Mouse (Mus musculus) lung, embryonic 14.5 days (tissue): ENCODE results near the gene Retreg2. TPM values are rescaled to one million over a fixed set of nuclear protein-coding genes. Genes with fewer than 3 reads are reported as not detected.

Experiments
- ATAC-seq: fragments of 200-750 bp; cut with Nextera tagmentation; 2 replicates; pipeline ENCODE4 v1.8.0; 2017; ENCODE audit warnings: mild to moderate bottlenecking, moderate TSS enrichment, moderate library complexity; ENCODE audit not compliant: insufficient read depth
- DNase-seq: peaks from one replicate; pipeline ENCODE4 v3.0.0-alpha.2; 2015
- H3K27ac ChIP-seq: fragments of 300-500 bp; sonication (generic); 2 replicates; pipeline ENCODE4 v1.5.1; 2014; ENCODE audit warnings: low read depth, mild to moderate bottlenecking, moderate library complexity
- H3K27me3 ChIP-seq: fragments of 300-500 bp; sonication (generic); 2 replicates; pipeline ENCODE4 v1.6.1; 2014; ENCODE audit warnings: low read length, control low read depth; ENCODE audit not compliant: insufficient read depth
- H3K36me3 ChIP-seq: fragments of 300-500 bp; sonication (generic); 2 replicates; pipeline ENCODE4 v1.6.1; 2014; ENCODE audit warnings: control low read depth; ENCODE audit not compliant: insufficient read depth
- H3K4me1 ChIP-seq: fragments of 300-500 bp; sonication (generic); 2 replicates; pipeline ENCODE4 v1.6.1; 2014; ENCODE audit warnings: antibody characterized with exemption, control low read depth; ENCODE audit not compliant: insufficient read depth
- H3K4me2 ChIP-seq: fragments of 300-500 bp; sonication (generic); 2 replicates; pipeline ENCODE4 v1.6.1; 2014; ENCODE audit warnings: mild to moderate bottlenecking
- H3K4me3 ChIP-seq: fragments of 300-500 bp; sonication (generic); 2 replicates; pipeline ENCODE4 v1.5.1; 2014; ENCODE audit warnings: low read depth, low read length
- H3K9ac ChIP-seq: fragments of 300-500 bp; sonication (generic); 2 replicates; pipeline ENCODE4 v1.6.1; 2014
- H3K9me3 ChIP-seq: fragments of 300-500 bp; sonication (generic); 2 replicates; pipeline ENCODE4 v1.6.1; 2016; ENCODE audit warnings: low read depth, low read length, control low read depth
- CTCF ChIP-seq: IDR thresholded peaks from 2 replicates; pipeline ENCODE4 v1.5.1; 2016; ENCODE audit warnings: antibody characterized with exemption, low read depth
- WGBS: fragments of 180-500 bp; shearing (Covaris S2); extraction: QIAGEN DNeasy Blood & Tissue Kit; methylation state at CpG from one replicate; pipeline ENCODE4 v1.1.7; 2014; 5-methylcytosine and 5-hydroxymethylcytosine counted together
- polyA plus RNA-seq: library from polyadenylated mRNA; unstranded; fragments of >200 nt; fragmentation: Nextera tagmentation; extraction: Ambion mirVana; gene quantifications from 2 replicates; pipeline ENCODE4 v1.2.1, GENCODE M21; 2014

The Retreg2 gene
- polyA plus RNA-seq, 1 experiment from 2014 or later, result 55.2 TPM

DNA sequence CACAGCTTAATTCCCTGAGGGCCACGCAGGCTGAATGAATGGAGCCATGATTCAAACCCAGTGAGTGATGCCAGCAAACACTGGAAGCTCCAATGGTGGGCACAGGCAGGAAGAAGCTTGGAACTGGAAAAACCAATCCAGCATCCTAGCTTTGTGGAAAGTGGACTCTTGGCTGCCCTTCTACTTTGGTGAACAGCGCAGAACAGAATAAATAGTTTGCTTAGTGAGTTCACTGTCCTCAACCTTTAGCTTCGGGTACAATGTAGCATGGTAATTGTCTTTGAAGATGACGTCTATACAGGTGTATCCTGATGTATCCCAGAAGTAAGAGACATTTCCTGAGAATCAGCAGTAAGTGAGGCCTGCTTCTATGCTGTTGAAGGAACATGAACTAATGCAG, 6.1 kb downstream of the Retreg2 start:
- no peak overlapping the region for H3K4me2 ChIP-seq

DNA sequence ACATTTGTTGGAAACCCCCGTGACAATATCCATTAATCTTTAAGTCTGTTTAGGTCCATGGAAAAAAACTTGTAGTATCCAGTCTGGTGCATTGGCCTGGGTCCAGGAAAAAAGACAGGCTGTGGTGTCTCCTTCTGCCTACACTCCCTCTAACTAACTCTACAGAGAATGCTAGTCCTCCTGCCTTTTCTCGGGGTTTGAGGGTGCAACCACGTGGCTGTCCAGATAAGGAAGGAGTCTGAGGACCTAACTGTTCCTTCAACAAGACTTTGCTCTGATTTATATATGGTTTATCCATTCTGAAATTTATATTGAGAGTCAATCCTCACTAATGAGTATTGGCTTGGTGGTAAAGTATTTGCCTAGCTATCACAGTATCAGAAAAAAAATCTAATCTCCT, 13.3 kb downstream of the Retreg2 start:
- Histone ChIP-seq H3K4me2 (no peak overlapping the region), H3K9ac (no peak overlapping the region), H3K27me3 (no peaks in the 10 kb centered on the region), H3K4me3 (no peak overlapping the region), H3K4me1 (no peaks in the 10 kb centered on the region), H3K36me3 (no peaks in the 10 kb centered on the region), H3K27ac (no peak overlapping the region), H3K9me3 (no peaks in the 10 kb centered on the region)
- ATAC-seq, result no peak
- no peak for TF ChIP-seq CTCF
- no peak for DNase-seq
- WGBS, result 32% methylated on average over 3 of the region's 3 CpGs

More for the DNA sequence above, 6.1 kb downstream of the Retreg2 start:
- TF ChIP-seq CTCF, result no peak
- H3K9ac ChIP-seq, result no peak overlapping the region
- ATAC-seq (no peak), DNase-seq (no peak)
- no peak overlapping the region for H3K4me3 ChIP-seq
- peaks cover 51% of the 10 kb centered on the region for H3K36me3 ChIP-seq
- no peak overlapping the region for H3K27ac ChIP-seq
- H3K9me3 ChIP-seq, result no peaks in the 10 kb centered on the region
- no peaks in the 10 kb centered on the region for H3K4me1 ChIP-seq
- no peaks in the 10 kb centered on the region for H3K27me3 ChIP-seq
- WGBS, result 81% methylated on average over 4 of the region's 4 CpGs

DNA sequence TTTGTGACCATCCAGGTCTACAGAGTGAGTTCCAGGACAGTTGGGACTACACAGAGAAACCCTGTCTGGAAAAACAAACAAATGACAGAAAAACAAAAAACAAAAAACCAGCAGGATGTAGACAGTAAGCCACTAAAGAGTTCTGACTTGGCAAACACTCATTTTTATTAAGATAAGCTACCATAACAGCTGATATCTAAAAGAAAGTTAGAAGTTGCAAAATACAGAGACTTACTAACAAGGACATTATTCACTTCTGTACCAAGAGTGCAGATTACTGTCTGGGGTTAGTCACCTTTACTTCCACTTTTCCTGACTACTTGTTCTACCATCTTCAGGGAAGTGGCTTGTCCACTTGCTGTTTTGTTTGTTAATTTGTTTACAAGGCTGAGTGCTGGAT, 16.4 kb downstream of the Retreg2 start:
- no peaks in the 10 kb centered on the region for H3K36me3 ChIP-seq
- no peak overlapping the region for H3K4me3 ChIP-seq
- no peak for TF ChIP-seq CTCF
- no peak overlapping the region for H3K27ac ChIP-seq
- ATAC-seq (no peak), DNase-seq (no peak)
- H3K9ac ChIP-seq, result no peak overlapping the region
- H3K9me3 ChIP-seq, result no peaks in the 10 kb centered on the region
- H3K27me3 ChIP-seq, result no peaks in the 10 kb centered on the region
- no peak overlapping the region for H3K4me2 ChIP-seq
- H3K4me1 ChIP-seq, result no peaks in the 10 kb centered on the region

DNA sequence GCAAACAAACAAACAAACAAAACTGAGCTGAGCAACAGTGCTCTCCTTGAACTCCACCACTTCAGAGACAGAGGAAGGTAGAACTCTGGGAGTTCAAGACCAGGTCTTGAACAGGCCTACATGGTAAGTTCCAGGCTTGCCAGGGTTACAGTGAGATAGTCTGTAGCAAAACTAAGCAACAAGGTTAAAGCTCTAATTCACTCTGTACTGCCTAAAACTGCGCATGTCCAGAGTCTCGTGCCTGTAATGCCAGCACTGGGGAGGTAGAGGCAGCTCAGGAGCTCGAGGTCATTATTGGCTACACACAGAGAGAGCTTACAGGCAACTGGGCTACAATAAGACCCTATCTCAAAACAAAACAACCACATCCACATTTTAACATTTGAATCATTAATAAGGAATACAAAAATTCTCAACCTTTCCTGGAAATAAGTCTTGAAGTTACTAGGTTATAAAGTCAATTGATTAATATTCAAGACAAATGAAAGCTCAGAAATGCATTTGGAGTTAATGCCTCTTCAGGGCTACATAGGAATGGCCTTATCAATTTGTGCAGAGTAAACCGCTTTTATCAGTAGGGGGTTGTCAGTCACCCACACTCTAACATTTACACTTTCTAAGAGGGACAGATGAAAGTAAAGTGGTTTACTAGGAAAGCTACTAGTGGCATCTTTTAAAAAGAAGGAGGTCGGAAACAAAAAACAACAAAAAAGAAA, 17.1 kb downstream of the Retreg2 start:
- no peak for DNase-seq
- WGBS, result 47% methylated on average over 5 of the region's 5 CpGs
- Histone ChIP-seq H3K4me3 (no peak overlapping the region), H3K27me3 (no peaks in the 10 kb centered on the region), H3K27ac (no peak overlapping the region), H3K36me3 (no peaks in the 10 kb centered on the region), H3K4me1 (no peaks in the 10 kb centered on the region), H3K4me2 (no peak overlapping the region), H3K9me3 (no peaks in the 10 kb centered on the region), H3K9ac (no peak overlapping the region)
- no peak for ATAC-seq
- TF ChIP-seq CTCF, result no peak

DNA sequence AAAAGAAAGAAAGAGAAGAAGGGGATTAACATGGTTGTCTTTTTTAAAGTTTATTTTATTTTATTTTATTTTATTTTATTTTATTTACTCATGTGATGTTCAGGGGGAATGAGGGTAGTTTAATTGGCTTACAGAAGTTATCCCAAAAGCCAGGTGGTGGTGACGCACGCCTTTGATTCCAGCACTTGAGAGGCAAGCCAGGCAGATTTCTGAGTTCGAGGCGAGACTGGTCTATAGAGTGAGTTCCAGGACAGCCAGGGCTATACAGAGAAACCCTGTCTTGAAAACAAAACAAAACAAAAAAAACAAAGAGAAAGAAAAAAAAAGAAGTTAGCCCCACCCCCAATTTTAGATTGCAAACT, 17.7 kb downstream of the Retreg2 start:
- no peaks in the 10 kb centered on the region for H3K4me1 ChIP-seq
- no peak overlapping the region for H3K27ac ChIP-seq
- DNase-seq, result no peak
- H3K4me2 ChIP-seq, result no peak overlapping the region
- no peak for TF ChIP-seq CTCF
- WGBS, result 68% methylated on average over 4 of the region's 4 CpGs
- H3K9ac ChIP-seq, result no peak overlapping the region
- no peaks in the 10 kb centered on the region for H3K27me3 ChIP-seq
- no peaks in the 10 kb centered on the region for H3K36me3 ChIP-seq
- ATAC-seq, result no peak
- H3K9me3 ChIP-seq, result no peaks in the 10 kb centered on the region
- H3K4me3 ChIP-seq, result no peak overlapping the region

DNA sequence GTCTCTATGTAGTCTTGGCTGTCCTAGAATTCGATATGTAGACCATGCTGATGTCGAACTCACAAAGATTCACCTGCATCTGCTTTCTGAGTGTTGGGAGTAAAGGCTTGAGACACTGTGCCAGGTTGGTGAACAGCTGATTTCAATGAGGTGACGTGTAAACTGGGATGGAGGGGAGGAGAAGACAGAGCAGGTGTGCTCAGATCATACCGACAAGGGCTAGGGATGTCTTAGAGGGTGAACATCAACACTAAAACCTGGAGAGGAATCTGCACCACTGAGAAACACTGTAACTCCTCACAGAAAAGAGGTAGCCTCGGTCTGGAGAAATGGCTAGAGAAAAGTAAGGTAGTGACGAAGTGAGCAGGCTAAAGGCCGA, 25.5 kb downstream of the Retreg2 start:
- ATAC-seq (no peak), DNase-seq (no peak)
- peaks cover 31% of the 10 kb centered on the region for H3K36me3 ChIP-seq
- peak overlapping the region; percentile 60 for H3K9ac ChIP-seq
- 9% methylated on average over 7 of the region's 7 CpGs for WGBS
- peaks cover 4% of the 10 kb centered on the region; the same call in 1 of the 2 replicates for H3K4me1 ChIP-seq
- H3K27me3 ChIP-seq, result no peaks in the 10 kb centered on the region
- H3K4me2 ChIP-seq, result peak overlapping the region; percentile 83
- H3K4me3 ChIP-seq, result peak overlapping the region; percentile 77
- no peak for TF ChIP-seq CTCF
- H3K9me3 ChIP-seq, result no peaks in the 10 kb centered on the region
- peak overlapping the region; percentile 80 for H3K27ac ChIP-seq

DNA sequence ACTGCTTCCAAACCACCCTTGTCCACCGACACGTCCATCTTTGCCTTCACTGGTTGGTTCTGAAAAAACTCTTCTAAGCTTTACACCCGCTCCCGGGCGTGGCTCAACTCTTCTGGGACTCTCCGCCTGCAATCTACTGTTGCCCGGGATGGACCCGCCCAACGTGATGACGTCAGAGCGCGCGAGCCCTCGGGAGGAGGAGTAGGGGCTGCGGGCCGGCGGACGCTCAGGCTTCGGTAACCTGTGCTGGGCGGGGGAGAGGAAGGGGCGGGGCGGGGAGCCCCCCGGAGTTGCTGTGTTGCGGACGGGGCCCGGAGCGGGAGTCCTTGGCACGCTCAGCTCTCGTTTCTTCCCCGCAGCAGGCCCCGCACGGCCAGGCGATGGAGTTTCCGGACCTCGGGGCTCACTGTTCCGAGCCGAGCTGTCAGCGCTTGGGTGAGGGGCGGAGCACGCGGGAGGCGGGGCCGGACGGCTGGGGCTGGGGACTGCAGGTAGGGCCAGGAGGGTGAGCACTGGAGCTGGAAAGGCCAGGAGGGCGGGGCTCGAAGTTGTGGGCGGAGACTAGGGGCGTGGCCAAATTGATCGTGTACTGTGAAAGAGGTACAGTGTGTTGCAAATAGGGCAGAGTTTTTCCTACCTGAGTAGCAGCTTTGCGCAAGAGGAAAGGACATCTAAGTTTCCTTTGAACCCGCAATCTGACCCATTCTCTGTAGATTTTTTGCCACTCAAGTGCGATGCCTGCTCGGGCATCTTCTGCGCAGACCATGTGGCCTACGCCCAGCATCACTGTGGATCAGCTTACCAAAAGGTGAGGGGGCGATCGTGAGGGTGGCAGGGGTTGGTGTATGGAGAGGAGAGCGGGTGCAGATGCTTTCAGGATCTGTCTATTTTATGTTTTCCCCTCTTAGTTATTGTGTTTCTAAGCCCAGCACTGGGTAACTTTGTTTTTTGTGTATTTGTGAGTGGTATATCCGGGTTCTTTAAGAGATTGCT, 26.2 kb downstream of the Retreg2 start, which contains the start of gene Zfand2b:
Zfand2b (plus strand) TSS at position 175 of the 993 bp plus-strand sequence.
- Histone ChIP-seq H3K9me3 (no peaks in the 10 kb centered on the region), H3K4me3 (peak within 1 kb of the TSS; percentile 77), H3K4me2 (peak within 1 kb of the TSS; percentile 83), H3K9ac (peak within 1 kb of the TSS; percentile 60), H3K27ac (peak within 1 kb of the TSS; percentile 80), H3K36me3 (peaks cover 38% of the 10 kb centered on the region), H3K4me1 (peaks cover 4% of the 10 kb centered on the region; the same call in 1 of the 2 replicates), H3K27me3 (no peaks in the 10 kb centered on the region)
- DNase-seq (peak; percentile 98), ATAC-seq (peak; percentile 98)
- WGBS, result under 1% methylated on average over 59 of the region's 59 CpGs
- TF ChIP-seq CTCF, result no peak
